Comparison of ENCODE assay signal across 28 mouse cellular contexts in genomic region chr2:165100749-165101148, GRCm38 (mm10). TPM values are rescaled to one million over a fixed set of nuclear protein-coding genes. Genes with fewer than 3 reads are reported as not detected.
DNase-seq lines count a peak whose midpoint lies in the region; ATAC-seq lines count a peak whose summit lies in the region.
"Had no signal": no experiment of that assay in that cellular context is flagged by ENCODE, and none has a peak within 500 bp of the region (broad histone marks: within the 10 kb centered on the region; RNA-seq: fewer than 3 reads in every experiment).

No protein-coding gene starts in this region.

- intact Hi-C loops in heart, postnatal 10 days (cut with DNase I), result no loop called here

- H3K9me3 ChIP-seq in heart, embryonic 12.5 days (replicated peaks), result no peaks in the 10 kb centered on the region
- no peaks in the 10 kb centered on the region for H3K9me3 ChIP-seq in midbrain, embryonic 14.5 days (ENCODE audit: control insufficient read depth, low read length)
- H3K9me3 ChIP-seq in midbrain, embryonic 16.5 days (replicated peaks; ENCODE audit: control insufficient read depth, low read length, poor library complexity, severe bottlenecking), result no peaks in the 10 kb centered on the region
- no peaks in the 10 kb centered on the region for H3K9me3 ChIP-seq in embryonic facial prominence, embryonic 10.5 days
- H3K9me3 ChIP-seq: embryonic facial prominence, embryonic 15.5 days; heart, embryonic 15.5 days; hindbrain, embryonic 12.5 days; intestine, embryonic 15.5 days had no signal

- no peak overlapping the region for H3K9ac ChIP-seq in heart, embryonic 12.5 days
- H3K9ac ChIP-seq in midbrain, embryonic 14.5 days (replicated peaks; ENCODE audit: low read length), result no peak overlapping the region
- H3K9ac ChIP-seq in midbrain, embryonic 16.5 days (ENCODE audit: low read depth, low read length), result no peak overlapping the region
- H3K9ac ChIP-seq: embryonic facial prominence, embryonic 15.5 days; heart, embryonic 15.5 days; hindbrain, embryonic 12.5 days; intestine, embryonic 15.5 days had no signal

- H3K27me3 ChIP-seq in heart, embryonic 12.5 days (replicated peaks), result peaks cover 98% of the 10 kb centered on the region
- no peaks in the 10 kb centered on the region for H3K27me3 ChIP-seq in midbrain, embryonic 14.5 days (ENCODE audit: control insufficient read depth, insufficient read depth, low read length)
- no peaks in the 10 kb centered on the region; the same call in 1 of the 2 replicates for H3K27me3 ChIP-seq in midbrain, embryonic 16.5 days (ENCODE audit: control insufficient read depth, insufficient read depth, low read depth, low read length)
- peaks cover 92% of the 10 kb centered on the region for H3K27me3 ChIP-seq in embryonic facial prominence, embryonic 10.5 days (replicated peaks; ENCODE audit: low read depth, poor library complexity, severe bottlenecking)

- H3K4me1 ChIP-seq in heart, embryonic 12.5 days (replicated peaks), result peaks cover 13% of the 10 kb centered on the region
- peaks cover 22% of the 10 kb centered on the region for H3K4me1 ChIP-seq in midbrain, embryonic 14.5 days (ENCODE audit: control insufficient read depth, insufficient read depth, low read length)
- peaks cover 16% of the 10 kb centered on the region for H3K4me1 ChIP-seq in midbrain, embryonic 16.5 days (ENCODE audit: control insufficient read depth, insufficient read depth, low read length)
- H3K4me1 ChIP-seq in embryonic facial prominence, embryonic 10.5 days, result peaks cover 50% of the 10 kb centered on the region
- H3K4me1 ChIP-seq: embryonic facial prominence, embryonic 15.5 days; intestine, embryonic 15.5 days had no signal

- H3K4me2 ChIP-seq in heart, embryonic 12.5 days, result no peak overlapping the region
- H3K4me2 ChIP-seq in midbrain, embryonic 14.5 days (ENCODE audit: low read length), result no peak overlapping the region
- no peak overlapping the region for H3K4me2 ChIP-seq in midbrain, embryonic 16.5 days (ENCODE audit: low read length)
- H3K4me2 ChIP-seq: embryonic facial prominence, embryonic 15.5 days; heart, embryonic 15.5 days; hindbrain, embryonic 12.5 days; intestine, embryonic 15.5 days had no signal

- peak; percentile 42 for DNase-seq in embryo, embryonic 10.5 days (ENCODE audit: low spot score)
- DNase-seq in embryo, embryonic 9.5 days (ENCODE audit: extremely low spot score), result no peak
- no peak for DNase-seq in heart, postnatal 10 days
- peak; percentile 27 for DNase-seq in midbrain, embryonic 14.5 days
- DNase-seq in embryonic facial prominence, embryonic 10.5 days (ENCODE audit: low spot score), result peak; percentile 52
- DNase-seq in spleen, postnatal 14 days (ENCODE audit: low spot score in 2 of 2), result no peak
- DNase-seq: adrenal gland, postnatal 10 days; cerebellum, adult 18-20 months; cerebellum, adult 9-11 months; cerebellum, postnatal 36 days; gastrocnemius, postnatal 10 days; heart, adult 18-20 months; heart, postnatal 4 days; kidney, adult 18-20 months had no signal

- no peaks in the 10 kb centered on the region for H3K36me3 ChIP-seq in heart, embryonic 12.5 days
- H3K36me3 ChIP-seq in midbrain, embryonic 14.5 days (ENCODE audit: control insufficient read depth, insufficient read depth, low read length), result no peaks in the 10 kb centered on the region
- H3K36me3 ChIP-seq in midbrain, embryonic 16.5 days (ENCODE audit: control insufficient read depth, insufficient read depth, low read length), result no peaks in the 10 kb centered on the region
- H3K36me3 ChIP-seq in embryonic facial prominence, embryonic 10.5 days (replicated peaks), result no peaks in the 10 kb centered on the region
- H3K36me3 ChIP-seq: embryonic facial prominence, embryonic 15.5 days; heart, embryonic 15.5 days; hindbrain, embryonic 12.5 days; intestine, embryonic 15.5 days had no signal

- ATAC-seq in heart, embryonic 12.5 days (ENCODE audit: insufficient number of reproducible peaks, low FRiP score), result peak; percentile 45; the same call in 1 of the 2 replicates
- no peak for ATAC-seq in midbrain, embryonic 14.5 days (ENCODE audit: low FRiP score, low TSS enrichment)
- ATAC-seq in midbrain, embryonic 16.5 days, result no peak
- ATAC-seq: forebrain, embryonic 16.5 days; intestine, embryonic 15.5 days had no signal

- H3K27ac ChIP-seq in heart, embryonic 12.5 days (ENCODE audit: poor library complexity, severe bottlenecking), result no peak overlapping the region
- H3K27ac ChIP-seq in midbrain, embryonic 14.5 days (replicated peaks; ENCODE audit: low read depth, low read length), result no peak overlapping the region
- H3K27ac ChIP-seq in midbrain, embryonic 16.5 days (ENCODE audit: low read length), result no peak overlapping the region
- no peak overlapping the region for H3K27ac ChIP-seq in embryonic facial prominence, embryonic 10.5 days (replicated peaks)
- H3K27ac ChIP-seq: embryonic facial prominence, embryonic 15.5 days; heart, embryonic 15.5 days; hindbrain, embryonic 12.5 days; intestine, embryonic 15.5 days had no signal

- WGBS in heart, embryonic 12.5 days, result under 1% methylated on average over 6 of the region's 6 CpGs
- 8% methylated on average over 6 of the region's 6 CpGs for WGBS in midbrain, embryonic 14.5 days
- 13% methylated on average over 6 of the region's 6 CpGs for WGBS in midbrain, embryonic 16.5 days
- 10% methylated on average over 6 of the region's 6 CpGs for WGBS in embryonic facial prominence, embryonic 10.5 days

- H3K4me3 ChIP-seq in heart, embryonic 12.5 days, result no peak overlapping the region
- no peak overlapping the region for H3K4me3 ChIP-seq in midbrain, embryonic 14.5 days (replicated peaks; ENCODE audit: low read depth, low read length)
- H3K4me3 ChIP-seq in midbrain, embryonic 16.5 days (ENCODE audit: low read depth, low read length), result no peak overlapping the region
- H3K4me3 ChIP-seq in embryonic facial prominence, embryonic 10.5 days, result no peak overlapping the region
- H3K4me3 ChIP-seq: embryonic facial prominence, embryonic 15.5 days; erythroblast, embryonic 14.5 days; heart, embryonic 15.5 days; hindbrain, embryonic 12.5 days; intestine, embryonic 15.5 days had no signal

RNA-seq across cellular contexts. Expression of gene 1700025C18Rik, which starts 10.2 kb away (rescaled TPM):
- polyA plus RNA-seq in heart, embryonic 12.5 days (2016; fragmentation: Nextera tagmentation; extraction: Ambion mirVana), result not detected in 2 replicates
- total RNA-seq in heart, postnatal 10 days (2021), result not detected
- polyA plus RNA-seq in midbrain, embryonic 14.5 days (2014; fragmentation: Nextera tagmentation; extraction: Ambion mirVana), result not detected in 2 replicates
- not detected in 2 replicates for polyA plus RNA-seq in midbrain, embryonic 16.5 days (2015; fragmentation: Nextera tagmentation; extraction: Ambion mirVana)
- not detected in 2 replicates for polyA plus RNA-seq in embryonic facial prominence, embryonic 10.5 days (2016; fragmentation: Nextera tagmentation; extraction: Ambion mirVana)
- total RNA-seq: adrenal gland, postnatal 10 days; adrenal gland, postnatal 4 days; gastrocnemius, postnatal 10 days; gastrocnemius, postnatal 4 days; heart, adult 18-20 months; heart, postnatal 4 days; MEL had no signal
- polyA plus RNA-seq: C2C12; embryonic facial prominence, embryonic 15.5 days; erythroblast, embryonic 14.5 days; forebrain, embryonic 11.5 days; forebrain, embryonic 16.5 days; frontal cortex, adult 2 months; heart, embryonic 15.5 days; hindbrain, embryonic 12.5 days; intestine, embryonic 15.5 days had no signal

RNA-seq across cellular contexts. Expression of gene Cd40, which starts 45.3 kb away (rescaled TPM):
- polyA plus RNA-seq in heart, embryonic 12.5 days (2016; fragmentation: Nextera tagmentation; extraction: Ambion mirVana), result 7.2 and 7.7 TPM in 2 replicates
- 1 to 10 TPM; 5.3 to 6.5 TPM for total RNA-seq in heart, postnatal 10 days (2021)
- polyA plus RNA-seq in midbrain, embryonic 14.5 days (2014; fragmentation: Nextera tagmentation; extraction: Ambion mirVana), result 5.1 and 7.3 TPM in 2 replicates
- polyA plus RNA-seq in midbrain, embryonic 16.5 days (2015; fragmentation: Nextera tagmentation; extraction: Ambion mirVana), result 6.0 TPM in 2 replicates
- 5.0 and 6.2 TPM in 2 replicates for polyA plus RNA-seq in embryonic facial prominence, embryonic 10.5 days (2016; fragmentation: Nextera tagmentation; extraction: Ambion mirVana)
- total RNA-seq: MEL had no signal

Comparison
In these comparisons a context has a peak if more than half of its experiments do, and no peak if none do; other contexts are left out.
1. DNase-seq: peak in embryo, embryonic 10.5 days (single experiment), midbrain, embryonic 14.5 days (single experiment) and embryonic facial prominence, embryonic 10.5 days (single experiment); none in embryo, embryonic 9.5 days (single experiment), heart, postnatal 10 days (0 of 2) and spleen, postnatal 14 days (0 of 2).